Mouse (Mus musculus) heart, embryonic 15.5 days (tissue): Measurements from ENCODE around the gene Fen1. TPM values are rescaled to one million over a fixed set of nuclear protein-coding genes. Genes with fewer than 3 reads are reported as not detected.
"Not testable (repeated sequence)": the region's sequence is repeated elsewhere in the genome, so short reads cannot be mapped to it uniquely, and the experiment has no call there.

Experiments used
- ATAC-seq: fragments of 200-750 bp; cut with Nextera tagmentation; replicated peaks from 2 replicates; pipeline ENCODE4 v1.8.0; 2017; ENCODE audit warnings: low read depth, moderate TSS enrichment; ENCODE audit not compliant: insufficient number of reproducible peaks, insufficient read depth, low FRiP score
- H3K27ac ChIP-seq: fragments of 300-500 bp; sonication (generic); 2 replicates; pipeline ENCODE4 v1.5.1; 2015; ENCODE audit warnings: mild to moderate bottlenecking, inconsistent platforms
- H3K27me3 ChIP-seq: fragments of 300-500 bp; sonication (generic); 2 replicates; pipeline ENCODE4 v1.6.1; 2015; ENCODE audit warnings: inconsistent platforms
- H3K36me3 ChIP-seq: fragments of 300-500 bp; sonication (generic); 2 replicates; pipeline ENCODE4 v1.6.1; 2015; ENCODE audit warnings: mild to moderate bottlenecking, inconsistent platforms
- H3K4me1 ChIP-seq: fragments of 300-500 bp; sonication (generic); replicated peaks from 2 replicates; pipeline ENCODE4 v1.6.1; 2015; ENCODE audit warnings: inconsistent platforms
- H3K4me2 ChIP-seq: fragments of 300-500 bp; sonication (generic); 2 replicates; pipeline ENCODE4 v1.6.1; 2015; ENCODE audit warnings: inconsistent platforms, mild to moderate bottlenecking, moderate library complexity
- H3K4me3 ChIP-seq: fragments of 300-500 bp; sonication (generic); 2 replicates; pipeline ENCODE4 v1.5.1; 2015; ENCODE audit warnings: mild to moderate bottlenecking, inconsistent platforms
- H3K9ac ChIP-seq: fragments of 300-500 bp; sonication (generic); 2 replicates; pipeline ENCODE4 v1.6.1; 2015; ENCODE audit warnings: mild to moderate bottlenecking, inconsistent platforms
- H3K9me3 ChIP-seq: fragments of 300-500 bp; sonication (generic); replicated peaks from 2 replicates; pipeline ENCODE4 v1.6.1; 2016; ENCODE audit warnings: inconsistent platforms
- WGBS: fragments of 180-500 bp; shearing (Covaris S2); methylation state at CpG from one replicate; pipeline ENCODE4 v1.1.7; 2015; ENCODE audit warnings: mixed read lengths; 5-methylcytosine and 5-hydroxymethylcytosine counted together
- microRNA-seq: library from miRNA; unstranded; fragments of <30 nt; microRNA quantifications from one replicate; pipeline ENCODE4, GENCODE M21; 2016
- polyA plus RNA-seq: library from polyadenylated mRNA; unstranded; fragments of >200 nt; fragmentation: Nextera tagmentation; extraction: Ambion mirVana; gene quantifications from 2 replicates; pipeline ENCODE4 v1.2.1, GENCODE M21; 2015

Fen1 gene
- polyA plus RNA-seq, 1 experiment from 2014 or later = 39.9 TPM

GRCm38 (mm10) chr19:10167112-10167511 lies 36.9 kb downstream of the Fen1 start:
- 65% methylated on average over 4 of the region's 4 CpGs for WGBS
- H3K4me1 ChIP-seq = no peaks in the 10 kb centered on the region
- no peaks in the 10 kb centered on the region for H3K36me3 ChIP-seq
- no peak overlapping the region for H3K9ac ChIP-seq
- H3K27me3 ChIP-seq = no peaks in the 10 kb centered on the region
- no peaks in the 10 kb centered on the region for H3K9me3 ChIP-seq
- no peak for ATAC-seq
- no peak overlapping the region for H3K4me3 ChIP-seq
- no peak overlapping the region for H3K27ac ChIP-seq
- no peak overlapping the region for H3K4me2 ChIP-seq

DNA sequence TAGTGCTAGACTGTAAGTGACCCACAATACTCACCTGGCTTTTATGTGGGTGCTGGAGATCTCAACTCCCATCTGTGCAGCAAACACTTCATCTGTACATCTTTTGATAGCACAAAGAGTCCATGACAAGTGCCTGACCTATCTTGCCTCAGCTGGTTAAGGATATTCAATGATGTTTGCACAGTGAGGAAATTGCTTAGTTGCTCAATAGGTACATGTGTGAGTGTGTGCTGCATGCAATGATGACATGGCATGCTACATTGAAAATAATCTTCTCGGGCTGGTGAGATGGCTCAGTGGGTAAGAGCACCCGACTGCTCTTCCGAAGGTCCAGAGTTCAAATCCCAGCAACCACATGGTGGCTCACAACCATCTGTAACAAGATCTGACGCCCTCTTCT lies 38.0 kb downstream of the Fen1 start:
- WGBS = 78% methylated on average over 4 of the region's 4 CpGs
- H3K4me1 ChIP-seq, H3K27ac ChIP-seq, H3K36me3 ChIP-seq, H3K9ac ChIP-seq, H3K27me3 ChIP-seq, H3K4me2 ChIP-seq, H3K9me3 ChIP-seq, H3K4me3 ChIP-seq, ATAC-seq: not testable (repeated sequence)

DNA sequence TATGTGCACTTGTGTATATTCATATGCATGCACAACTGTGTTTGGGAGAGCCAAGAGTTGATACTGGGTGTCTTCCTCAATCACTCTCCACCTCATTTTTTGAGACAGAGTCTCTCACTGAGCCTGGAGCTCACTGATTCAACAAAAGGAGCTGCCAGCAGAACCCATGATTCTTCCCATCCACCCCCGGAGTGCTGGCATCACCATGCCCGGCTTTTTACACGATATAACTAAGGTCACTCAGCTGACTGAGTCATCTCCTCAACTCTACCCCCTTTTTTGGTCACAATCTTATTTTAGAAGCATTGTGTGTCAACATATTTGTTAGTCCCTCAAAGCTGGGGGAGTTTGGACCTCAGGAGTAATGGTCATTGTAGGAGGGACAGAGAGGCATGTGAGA lies 40.1 kb downstream of the Fen1 start:
- WGBS = 72% methylated on average over 3 of the region's 3 CpGs
- H3K4me2 ChIP-seq = no peak overlapping the region
- no peaks in the 10 kb centered on the region for H3K27me3 ChIP-seq
- ATAC-seq = no peak
- no peaks in the 10 kb centered on the region for H3K9me3 ChIP-seq
- H3K9ac ChIP-seq = no peak overlapping the region
- H3K36me3 ChIP-seq = no peaks in the 10 kb centered on the region
- H3K4me1 ChIP-seq = no peaks in the 10 kb centered on the region
- H3K4me3 ChIP-seq = no peak overlapping the region
- H3K27ac ChIP-seq = no peak overlapping the region

DNA sequence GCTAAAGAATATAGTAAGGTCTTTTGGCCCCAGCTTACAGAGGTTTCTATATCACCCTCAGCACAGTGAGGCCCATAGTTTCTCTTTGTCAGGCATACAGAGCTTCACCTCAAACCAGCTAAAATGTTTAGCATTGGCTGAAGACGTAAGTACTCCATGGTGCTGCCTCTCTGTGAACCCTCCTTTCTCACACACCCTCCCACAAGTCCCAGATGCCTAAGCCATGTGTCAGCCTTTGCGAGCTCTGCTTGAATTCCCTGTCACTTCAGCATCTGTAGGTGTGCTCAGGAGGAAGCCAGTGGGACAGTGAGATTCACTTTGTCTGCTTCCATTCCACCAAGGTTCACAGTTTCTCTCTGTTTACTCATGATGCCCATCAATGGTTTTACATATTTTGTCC lies 46.2 kb downstream of the Fen1 start:
- 50% methylated on average over 2 of the region's 2 CpGs for WGBS
- no peak overlapping the region for H3K4me2 ChIP-seq
- no peak for ATAC-seq
- no peaks in the 10 kb centered on the region for H3K4me1 ChIP-seq
- no peak overlapping the region for H3K27ac ChIP-seq
- no peaks in the 10 kb centered on the region for H3K27me3 ChIP-seq
- no peaks in the 10 kb centered on the region for H3K9me3 ChIP-seq
- H3K36me3 ChIP-seq = no peaks in the 10 kb centered on the region
- H3K9ac ChIP-seq = no peak overlapping the region
- no peak overlapping the region for H3K4me3 ChIP-seq

- no peak for ATAC-seq
- no peak overlapping the region for H3K4me2 ChIP-seq
- no peaks in the 10 kb centered on the region for H3K9me3 ChIP-seq
- no peak overlapping the region for H3K27ac ChIP-seq
- H3K4me3 ChIP-seq = no peak overlapping the region
- H3K27me3 ChIP-seq = no peaks in the 10 kb centered on the region
- no peak overlapping the region for H3K9ac ChIP-seq
- no peaks in the 10 kb centered on the region for H3K36me3 ChIP-seq
- WGBS = 52% methylated on average over 3 of the region's 3 CpGs
- peaks cover 5% of the 10 kb centered on the region; the same call in 1 of the 2 replicates for H3K4me1 ChIP-seq
Observed at GRCm38 (mm10) chr19:10149189-10149588, 54.8 kb downstream of the Fen1 start.

Small RNA genes lying within 50 kb of the gene (microRNA-seq; reads per million reads assigned to microRNA genes)
- 0.63 reads per million for gene Mir6993

Other genes with a start within 250 kb of the Fen1 start
- gene Fth1, start 223.6 kb downstream of the Fen1 start, polyA plus RNA-seq = 1,879 and 1,985 TPM in 2 replicates
- gene Best1, start 202.5 kb downstream of the Fen1 start, polyA plus RNA-seq = 0.19 and 0.25 TPM in 2 replicates
- 21.8 and 30.0 TPM in 2 replicates for gene Rab3il1, start 202.5 kb downstream of the Fen1 start, polyA plus RNA-seq
- gene Fads3, start 162.6 kb downstream of the Fen1 start, polyA plus RNA-seq = 39.4 and 43.9 TPM in 2 replicates
- gene Fads2, start 102.4 kb downstream of the Fen1 start, polyA plus RNA-seq = 29.3 and 48.4 TPM in 2 replicates
- 39.4 and 52.1 TPM in 2 replicates for gene Fads1, start 21.3 kb downstream of the Fen1 start, polyA plus RNA-seq
- 351 and 380 TPM in 2 replicates for gene Tmem258, start 155 bp downstream of the Fen1 start, polyA plus RNA-seq
- 4.8 and 7.8 TPM in 2 replicates for gene Myrf, start 36.6 kb upstream of the Fen1 start, polyA plus RNA-seq
- gene Dagla, start 100.7 kb upstream of the Fen1 start, polyA plus RNA-seq = 0.88 and 1.5 TPM in 2 replicates
- gene Syt7, start 184.9 kb upstream of the Fen1 start, polyA plus RNA-seq = 0.48 and 0.94 TPM in 2 replicates